Mouse (Mus musculus): ENCODE data around the gene Ric8b.
A peak's percentile ranks its signal among the peaks of the same experiment; 100 is the strongest.

The Ric8b gene

DNA sequence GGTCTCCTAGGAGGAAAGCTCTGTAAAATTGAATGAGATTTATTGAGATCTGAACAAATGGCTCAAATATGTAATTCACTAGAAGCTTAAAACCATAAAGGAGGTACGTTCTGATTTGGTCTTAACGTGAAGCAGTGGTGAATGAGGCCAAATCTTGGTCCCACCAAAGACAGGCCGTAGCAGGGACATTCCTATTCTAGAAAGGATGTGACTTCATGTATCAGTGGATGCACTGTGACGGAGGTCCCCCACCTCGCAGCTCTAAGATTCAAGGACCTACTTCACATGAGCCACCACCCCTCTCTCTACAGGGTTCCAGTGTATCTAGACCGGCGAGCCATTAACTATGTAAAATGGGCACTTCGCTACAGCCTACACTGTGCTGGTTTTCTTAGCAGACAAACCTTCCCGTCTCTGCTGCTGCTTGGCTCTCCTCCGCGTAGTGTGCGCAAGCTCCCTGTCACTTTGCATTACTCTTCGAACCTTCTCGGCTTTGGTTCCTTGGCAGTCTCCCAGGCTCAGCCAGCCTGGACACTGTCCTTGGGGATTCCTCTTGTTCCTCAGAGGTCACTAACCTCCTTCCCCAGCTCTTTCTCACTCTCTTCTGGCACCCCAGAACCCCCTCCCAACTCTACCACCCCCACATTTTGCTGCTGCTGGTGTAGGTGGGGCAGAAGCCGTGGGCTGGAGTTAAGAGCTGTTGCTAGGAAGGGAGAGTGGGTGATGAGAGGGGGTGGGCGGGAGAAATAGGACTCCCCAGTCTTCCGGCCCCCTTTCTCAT lies 8.2 kb upstream of the Ric8b start:
- no peak for DNase-seq (ENCODE audit: low spot score in 2 of 2)

DNA sequence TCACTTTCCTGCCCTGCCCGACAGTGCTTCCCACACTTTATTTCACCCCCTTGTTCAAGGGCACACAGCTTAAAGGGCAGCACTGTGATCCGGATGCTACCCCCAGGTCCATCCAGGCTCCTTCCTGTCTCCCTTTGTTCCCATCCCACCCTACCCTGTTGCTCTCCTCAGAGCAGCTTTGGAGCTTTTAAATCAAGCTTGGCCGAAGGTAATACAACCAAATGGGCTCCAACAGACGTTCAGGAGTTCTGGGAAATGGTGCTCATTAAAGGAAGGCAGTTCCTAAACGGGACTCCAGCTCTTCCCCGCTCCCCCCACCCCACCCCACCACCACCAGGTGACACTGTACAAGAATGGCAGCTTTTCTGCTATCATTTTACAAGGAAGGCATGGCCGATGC lies 7.2 kb upstream of the Ric8b start:
- DNase-seq (ENCODE audit: low spot score in 2 of 2): no peak

- DNase-seq (ENCODE audit: low spot score in 2 of 2): no peak
These were observed 6.5 kb upstream of the Ric8b start for GRCm38 (mm10) chr10:84910758-84911384.

GRCm38 (mm10) chr10:84913148-84913547 lies 4.3 kb upstream of the Ric8b start:
- DNase-seq (ENCODE audit: low spot score in 2 of 2): no peak

DNA sequence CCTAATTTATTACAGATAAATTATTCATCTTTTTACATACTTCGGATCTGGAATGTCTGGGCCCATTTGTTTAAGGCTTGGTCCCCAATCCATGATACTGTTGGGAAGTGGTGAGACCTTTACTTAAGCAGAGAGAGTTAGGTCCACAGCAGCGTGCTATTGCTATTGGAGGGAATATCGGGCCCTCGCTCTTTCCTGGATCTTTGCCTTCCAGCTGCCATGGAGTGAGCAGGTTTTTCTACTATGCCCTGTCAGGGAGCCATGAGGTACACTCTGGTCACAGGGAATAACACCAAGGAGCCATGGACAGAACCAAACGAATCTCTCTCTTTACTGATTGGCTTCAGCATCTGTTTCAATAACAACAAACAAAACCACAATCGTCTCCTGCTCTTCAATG lies 1.9 kb upstream of the Ric8b start:
- DNase-seq (ENCODE audit: low spot score in 2 of 2): no peak

- no peak for DNase-seq (ENCODE audit: low spot score in 2 of 2)
These were observed 297 bp downstream of the Ric8b start for GRCm38 (mm10) chr10:84917731-84918095.

DNA sequence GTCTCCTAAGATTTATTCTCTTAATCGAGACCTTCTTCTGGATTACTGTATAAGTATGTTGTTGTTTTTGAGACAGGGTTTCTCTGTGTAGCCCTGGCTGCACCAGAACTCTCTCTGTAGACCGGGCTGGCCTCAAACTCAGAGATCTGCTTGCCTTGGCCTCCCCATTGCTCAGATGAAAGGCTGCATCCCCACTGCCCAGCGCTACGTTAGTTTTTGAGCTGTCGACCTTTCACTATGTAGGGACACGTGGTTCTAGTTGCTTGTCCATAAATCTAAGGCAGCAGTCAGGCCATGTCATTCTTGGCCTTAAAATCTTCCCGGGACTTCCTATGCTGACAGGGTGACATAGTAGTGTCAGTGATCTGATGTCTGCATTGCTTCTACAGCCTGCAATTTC lies 8.9 kb downstream of the Ric8b start:
- DNase-seq (ENCODE audit: low spot score in 2 of 2): no peak

GRCm38 (mm10) chr10:84926885-84927284 lies 9.5 kb downstream of the Ric8b start:
- no peak for DNase-seq (ENCODE audit: low spot score in 2 of 2)

GRCm38 (mm10) chr10:84928465-84928864 lies 11.0 kb downstream of the Ric8b start:
- no peak for DNase-seq (ENCODE audit: low spot score in 2 of 2)

- peak; percentile 9 to 30 for DNase-seq (ENCODE audit: low spot score in 2 of 2)
These were observed 18.3 kb downstream of the Ric8b start for GRCm38 (mm10) chr10:84935553-84936209.

DNA sequence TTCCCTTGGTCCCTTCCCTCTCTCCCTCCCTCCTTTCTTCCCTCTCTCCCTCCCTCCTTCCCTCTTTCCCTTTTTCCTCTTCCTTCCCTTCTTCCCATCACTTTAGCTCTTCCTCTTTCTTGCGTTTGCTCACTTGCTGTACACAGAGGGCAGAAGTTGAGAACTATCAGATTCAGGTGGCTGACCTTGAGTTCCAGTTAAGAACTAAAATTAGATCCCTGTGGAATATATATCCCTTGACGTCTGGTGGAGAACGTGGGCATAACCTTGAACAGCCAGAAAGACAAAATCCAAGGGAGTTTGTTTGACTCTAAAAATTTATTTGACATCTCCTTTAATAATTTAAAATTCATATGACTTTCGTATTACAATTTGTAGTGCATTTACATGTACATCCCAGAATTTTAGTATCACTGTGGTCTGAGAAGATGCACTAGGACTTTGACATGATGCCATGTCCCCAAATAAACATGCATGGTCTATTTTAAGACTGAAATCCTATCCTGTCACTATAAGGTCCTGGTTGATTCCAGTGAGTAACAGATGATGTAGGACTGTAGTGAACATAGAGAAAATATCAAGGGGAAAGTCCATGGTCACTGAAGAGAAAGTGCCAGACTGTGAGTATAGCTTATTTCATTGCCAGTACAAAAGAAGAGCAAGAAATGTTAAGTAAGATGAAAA lies 19.6 kb downstream of the Ric8b start:
- no peak for DNase-seq (ENCODE audit: low spot score in 2 of 2)

DNA sequence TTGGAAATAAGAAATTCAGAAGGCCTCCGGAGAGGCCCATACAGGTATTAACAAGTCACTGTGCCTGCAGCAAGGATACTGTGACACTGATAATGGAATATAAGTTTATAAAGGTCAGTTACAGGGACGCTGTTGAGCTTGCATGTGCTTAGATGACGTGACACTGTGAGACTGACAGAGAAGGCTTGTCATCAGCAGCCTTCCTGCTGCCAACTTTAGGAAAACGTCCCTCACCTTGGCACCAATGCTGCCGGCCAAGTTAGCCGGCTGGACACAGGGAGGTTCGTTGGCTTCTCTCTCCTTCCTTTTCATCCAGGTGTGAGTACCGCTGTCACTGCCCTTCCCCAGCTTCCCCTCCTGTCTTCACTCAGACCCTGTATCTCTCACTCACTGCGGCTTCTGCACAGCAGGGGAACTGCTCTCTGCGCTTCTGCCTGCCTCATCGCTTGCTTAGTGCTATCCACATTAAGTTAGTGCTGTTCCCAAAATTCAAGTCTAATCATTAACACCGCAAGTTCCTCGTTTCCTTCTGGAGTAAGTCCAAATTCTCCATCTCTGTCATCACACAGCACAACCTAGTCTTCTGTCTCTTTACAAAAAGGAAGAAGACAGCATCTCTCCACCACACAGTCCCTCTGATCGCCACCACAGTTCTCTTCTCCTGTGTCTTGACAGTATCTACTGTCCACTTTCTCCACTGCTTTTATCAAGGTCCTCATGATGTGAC lies 20.8 kb downstream of the Ric8b start:
- no peak for DNase-seq (ENCODE audit: low spot score in 2 of 2)

- no peak for DNase-seq (ENCODE audit: low spot score in 2 of 2)
These were observed 21.5 kb downstream of the Ric8b start for GRCm38 (mm10) chr10:84938886-84939285.

DNA sequence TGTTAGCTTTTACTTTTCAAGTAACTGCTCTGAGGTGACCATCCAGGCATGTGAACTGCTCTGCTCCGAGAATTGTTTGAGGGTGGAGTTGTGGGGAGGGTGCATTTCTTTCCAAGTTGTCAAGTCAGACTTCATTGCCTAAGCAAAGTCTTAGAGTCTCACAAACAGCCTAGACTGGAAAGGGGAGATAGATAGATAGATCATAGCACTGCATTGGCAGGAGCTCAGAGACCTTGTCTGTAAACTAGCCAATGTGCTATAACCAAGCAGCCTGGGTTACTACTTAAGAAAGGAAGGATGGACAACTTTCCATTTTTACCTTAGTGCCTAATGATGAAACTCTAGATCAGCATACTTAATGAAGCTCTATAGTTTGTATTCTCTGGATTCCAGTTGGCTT lies 22.9 kb downstream of the Ric8b start:
- no peak for DNase-seq (ENCODE audit: low spot score in 2 of 2)

GRCm38 (mm10) chr10:84945692-84946091 lies 28.3 kb downstream of the Ric8b start:
- no peak for DNase-seq (ENCODE audit: low spot score in 2 of 2)

DNA sequence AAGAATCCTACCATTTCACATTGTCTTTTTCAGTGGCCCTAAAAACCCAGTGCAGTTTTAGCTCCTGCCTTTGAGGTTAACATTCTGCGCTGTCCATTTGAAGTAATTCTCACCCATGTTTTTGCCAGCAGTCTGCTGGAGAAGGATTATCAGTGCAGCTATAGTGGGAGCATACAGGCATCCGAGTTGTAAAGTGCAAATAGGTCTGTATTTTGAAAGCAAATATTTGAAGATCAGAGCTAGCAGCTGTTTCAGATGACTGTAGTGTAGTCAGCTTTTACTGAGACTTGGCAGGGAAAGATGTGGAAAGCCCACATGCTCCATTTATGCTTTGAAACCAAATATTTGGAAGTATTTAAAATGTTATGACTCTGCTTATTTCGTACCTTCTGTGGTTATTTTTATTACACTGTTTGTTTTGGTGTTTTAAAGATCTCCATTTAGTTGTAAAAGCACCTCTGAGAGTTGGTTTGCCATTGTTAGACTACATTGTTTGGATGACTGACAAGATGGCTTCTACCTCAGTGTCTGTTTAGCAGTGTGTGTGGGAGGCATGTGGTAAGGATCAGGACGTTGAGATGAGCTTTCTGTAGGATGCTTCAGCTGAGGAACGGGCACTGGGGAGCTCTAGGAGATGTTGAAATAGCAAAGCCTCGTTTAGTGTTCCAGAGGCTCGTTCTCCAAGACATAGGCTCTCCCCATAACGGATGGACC lies 31.7 kb downstream of the Ric8b start:
- no peak for DNase-seq (ENCODE audit: low spot score in 2 of 2)

DNA sequence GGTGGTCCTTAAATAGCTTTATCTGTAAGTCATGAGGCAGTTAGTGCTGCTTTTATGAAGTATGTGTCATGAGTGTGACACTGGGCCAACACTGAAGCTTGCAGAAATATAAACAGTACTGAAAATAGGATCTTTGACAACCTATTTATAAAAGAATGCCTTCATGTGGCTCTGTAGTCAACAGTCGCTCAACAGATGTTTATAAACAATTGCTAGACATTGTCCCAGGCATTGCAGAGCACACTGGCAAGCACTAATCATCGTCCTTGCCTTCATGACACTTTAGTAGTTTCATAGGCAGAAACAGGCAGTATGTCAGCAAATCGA lies 32.2 kb downstream of the Ric8b start:
- DNase-seq (ENCODE audit: low spot score in 2 of 2): no peak

GRCm38 (mm10) chr10:84950384-84950783 lies 33.0 kb downstream of the Ric8b start:
- no peak for DNase-seq (ENCODE audit: low spot score in 2 of 2)

DNA sequence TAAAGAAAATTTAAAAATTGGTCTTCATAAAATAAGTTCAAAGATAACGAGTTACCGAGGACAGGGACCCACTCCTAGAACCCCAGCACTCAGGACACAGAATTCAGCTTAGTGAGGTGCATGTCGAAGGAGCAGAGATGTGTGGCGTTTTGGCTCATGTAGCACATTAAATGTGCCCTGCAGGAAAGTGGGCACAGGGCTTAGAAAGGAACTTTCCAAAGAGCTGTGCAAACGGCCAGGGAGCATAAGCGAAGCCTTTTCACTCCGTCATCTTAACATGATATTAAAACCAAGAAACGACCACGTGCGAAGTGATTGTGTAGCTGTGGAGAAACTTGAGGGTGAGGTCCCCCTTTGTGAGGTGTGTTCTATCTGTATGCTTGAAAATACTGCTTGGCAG lies 36.8 kb downstream of the Ric8b start:
- DNase-seq (ENCODE audit: low spot score in 2 of 2): no peak

DNA sequence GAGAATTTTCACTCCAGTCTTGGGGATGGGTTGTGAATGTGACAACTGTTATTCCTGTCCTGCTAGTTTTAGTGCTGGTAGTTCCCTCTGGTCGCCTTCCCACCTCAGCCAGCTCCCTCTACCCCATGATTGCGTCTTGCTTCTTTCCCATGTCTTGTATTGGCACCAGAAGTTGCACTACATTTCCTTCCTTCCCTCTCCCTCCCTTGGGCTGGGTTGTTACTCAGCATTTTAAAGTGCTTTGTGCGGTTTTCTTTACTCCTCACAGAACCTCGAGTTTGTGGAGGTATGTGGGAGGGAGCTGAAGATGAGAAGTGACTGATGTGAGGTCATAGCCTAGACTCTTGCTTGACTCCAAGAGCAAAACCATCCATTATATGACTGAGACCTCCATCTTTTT lies 38.8 kb downstream of the Ric8b start:
- no peak for DNase-seq (ENCODE audit: low spot score in 2 of 2)

DNA sequence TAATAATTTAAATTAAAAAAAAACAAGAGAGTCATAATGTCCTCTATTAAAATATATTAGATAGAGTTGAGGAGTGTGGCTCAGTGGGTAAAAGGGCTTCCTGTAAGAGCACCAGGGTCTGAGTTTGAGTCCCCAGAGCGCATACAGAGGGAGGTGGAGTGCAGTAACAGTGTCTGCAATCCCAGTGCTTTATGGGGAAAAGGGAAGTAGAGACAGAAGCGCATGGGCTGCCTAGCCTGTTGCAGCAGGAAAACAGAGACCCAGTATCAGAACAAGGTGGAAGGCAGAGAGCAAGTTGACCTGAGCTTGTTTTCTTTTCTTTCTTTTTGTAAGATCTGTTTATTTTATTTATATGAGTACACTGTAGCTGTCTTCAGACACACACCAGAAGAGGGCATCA lies 41.2 kb downstream of the Ric8b start:
- no peak for DNase-seq (ENCODE audit: low spot score in 2 of 2)

Data from spleen, postnatal 14 days (tissue).